ENCODE assay signal across 8 mouse cellular contexts in the genomic region with DNA sequence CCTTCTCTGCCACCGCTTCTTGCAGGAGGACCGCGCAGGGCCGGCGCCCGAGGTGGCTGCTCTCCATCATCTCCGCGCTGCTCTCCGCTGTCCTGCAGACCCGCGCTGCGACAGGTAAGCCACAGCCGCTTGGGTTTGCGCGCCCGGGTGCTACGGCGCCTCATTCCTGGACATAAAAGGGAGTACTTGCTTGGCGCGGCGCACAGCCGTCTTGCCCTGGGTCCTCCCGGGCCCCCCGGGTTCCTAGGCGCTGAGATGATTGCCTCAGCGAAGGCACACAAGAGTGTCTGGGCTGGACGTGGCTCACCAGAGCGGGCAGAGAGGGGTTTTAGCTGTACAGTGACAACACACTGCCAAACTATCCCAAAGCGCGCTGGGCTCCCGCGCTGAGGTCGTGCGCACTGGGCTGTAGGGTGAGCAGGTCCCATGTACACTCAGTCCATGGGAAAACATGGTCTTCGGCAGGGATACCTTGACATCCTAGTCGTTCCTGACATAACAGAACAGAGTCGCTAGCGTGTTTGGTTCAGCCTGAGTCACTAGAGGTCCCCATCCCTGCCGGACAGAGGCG. TPM values are rescaled to one million over a fixed set of nuclear protein-coding genes. Genes with fewer than 3 reads are reported as not detected.
DNase-seq lines count a peak whose midpoint lies in the region; ATAC-seq and TF ChIP-seq lines count a peak whose summit lies in the region.

No protein-coding gene starts in this region.

- H3K27ac ChIP-seq in kidney, adult 2 months (ENCODE audit: insufficient read depth, low read depth, low read length) = no peak overlapping the region
- H3K27ac ChIP-seq in heart, postnatal 0 days (ENCODE audit: low read depth) = no peak overlapping the region

- WGBS in kidney, adult 2 months = 3% methylated on average over 40 of the region's 40 CpGs
- 2% methylated on average over 34 of the region's 40 CpGs for WGBS in heart, postnatal 0 days

- TF ChIP-seq CTCF in kidney, adult 2 months (conservative IDR thresholded peaks at IDR 0.05; ENCODE audit: insufficient read depth, insufficient read length, low read depth, low read length) = no peak
- TF ChIP-seq CTCF in brain, embryonic 14.5 days (IDR thresholded peaks at IDR 0.05; ENCODE audit: borderline replicate concordance, extremely low read depth, insufficient read depth, insufficient read length) = no peak
- no peak for TF ChIP-seq CTCF in heart, postnatal 0 days (IDR thresholded peaks at IDR 0.05; ENCODE audit: low read depth)

- no peaks in the 10 kb centered on the region for H3K36me3 ChIP-seq in kidney, adult 2 months (ENCODE audit: control insufficient read depth, insufficient read depth, low read length)
- H3K36me3 ChIP-seq in heart, postnatal 0 days (replicated peaks; ENCODE audit: control insufficient read depth, insufficient read depth, low read length) = no peaks in the 10 kb centered on the region

- no peaks in the 10 kb centered on the region for H3K9me3 ChIP-seq in heart, postnatal 0 days (replicated peaks; ENCODE audit: control insufficient read depth, low read length)

- H3K4me3 ChIP-seq in kidney, adult 2 months (ENCODE audit: insufficient read depth, low read depth, low read length) = peak overlapping the region; percentile 55
- H3K4me3 ChIP-seq in heart, postnatal 0 days (ENCODE audit: low read depth, low read length) = peak overlapping the region; percentile 55

- H3K4me2 ChIP-seq in heart, postnatal 0 days (ENCODE audit: low read depth, low read length) = peak overlapping the region; percentile 75

- H3K9ac ChIP-seq in heart, postnatal 0 days (replicated peaks; ENCODE audit: low read depth, low read length) = peak overlapping the region; percentile 48; the same call in 1 of the 2 replicates

- TF ChIP-seq POLR2A in kidney, adult 2 months (IDR thresholded peaks at IDR 0.05; ENCODE audit: low read depth, low read length) = no peak
- TF ChIP-seq POLR2A in brain, embryonic 14.5 days (IDR thresholded peaks at IDR 0.05; ENCODE audit: borderline replicate concordance, extremely low read depth, insufficient read depth, insufficient read length, poor library complexity, severe bottlenecking) = no peak

- no peaks in the 10 kb centered on the region for H3K4me1 ChIP-seq in kidney, adult 2 months (ENCODE audit: control insufficient read depth, insufficient read depth, low read length)
- peaks cover 7% of the 10 kb centered on the region; the same call in 1 of the 2 replicates for H3K4me1 ChIP-seq in heart, postnatal 0 days (ENCODE audit: control insufficient read depth, insufficient read depth)

- no peaks in the 10 kb centered on the region for H3K27me3 ChIP-seq in kidney, adult 2 months (replicated peaks; ENCODE audit: control insufficient read depth, insufficient read depth, low read length)
- peaks cover 44% of the 10 kb centered on the region for H3K27me3 ChIP-seq in heart, postnatal 0 days (ENCODE audit: control insufficient read depth, insufficient read depth, low read length)

- ATAC-seq in heart, postnatal 0 days (ENCODE audit: insufficient read depth, low read depth) = no peak
- no peak for ATAC-seq in inflammation-experienced regulatory T-cells, adult 6 months

- no peak for TF ChIP-seq EP300 in heart, postnatal 0 days (IDR thresholded peaks at IDR 0.05; ENCODE audit: low read depth)

- DNase-seq in kidney, adult 2 months = no peak
- DNase-seq in kidney, adult 18-20 months = no peak
- peak; percentile 43 for DNase-seq in brain, embryonic 14.5 days (ENCODE audit: low read depth)
- DNase-seq in heart, postnatal 0 days (ENCODE audit: low spot score) = no peak
- peak; percentile 19 for DNase-seq in mesoderm, embryonic 11.5 days (ENCODE audit: low read depth, low spot score)
- DNase-seq in frontal cortex, postnatal 10 days (ENCODE audit: low spot score in 2 of 2) = no peak
- DNase-seq in left cerebral cortex, adult 18-20 months (ENCODE audit: low spot score in 2 of 2) = no peak

RNA-seq across cellular contexts. Expression of a gene that starts 0.5 kb away (rescaled TPM):
- 50.0 and 59.5 TPM in 2 replicates for polyA plus RNA-seq in kidney, adult 2 months (2012; rRNA removed)
- 11.9 and 17.2 TPM in 2 replicates for polyA plus RNA-seq in brain, embryonic 14.5 days (2012; rRNA removed)
- total RNA-seq in heart, postnatal 0 days (2014; rRNA removed; ENCODE audit: low replicate concordance) = 37.6 and 40.7 TPM in 2 replicates
- 19.9 and 20.1 TPM in 2 replicates for polyA plus RNA-seq in heart, postnatal 0 days (2015; fragmentation: Nextera tagmentation; extraction: Ambion mirVana)
- 1 to 10 TPM in 2 of 3 experiments, under 1 TPM in 1; 0.45 to 2.2 (median 1.6) TPM for polyA plus RNA-seq in inflammation-experienced regulatory T-cells, adult 6 months (2017; shearing (Covaris generic))
- 1 to 10 TPM; 5.2 to 7.6 TPM for total RNA-seq in left cerebral cortex, adult 18-20 months (2021)

Comparison
In these comparisons a context has a peak if more than half of its experiments do, and no peak if none do; other contexts are left out.
1. DNase-seq: peak in brain, embryonic 14.5 days (single experiment) and mesoderm, embryonic 11.5 days (single experiment); none in kidney, adult 2 months (single experiment), kidney, adult 18-20 months (single experiment), heart, postnatal 0 days (single experiment), frontal cortex, postnatal 10 days (0 of 2) and left cerebral cortex, adult 18-20 months (0 of 2).